Mouse (Mus musculus) CH12.LX (cell line): ENCODE measurements around the gene Lcn5. TPM values are rescaled to one million over a fixed set of nuclear protein-coding genes. Genes with fewer than 3 reads are reported as not detected.

Source experiments
- DNase-seq: peaks from one replicate; pipeline ENCODE4 v3.0.0-alpha.2; 2013; ENCODE audit errors: extremely low read depth
- H3K27ac ChIP-seq: 2 replicates; pipeline ENCODE4 v1.5.1; 2012; ENCODE audit warnings: low read depth, mild to moderate bottlenecking, control low read depth, moderate library complexity; ENCODE audit not compliant: insufficient read depth
- H3K27me3 ChIP-seq: replicated peaks from 2 replicates; pipeline ENCODE3; 2012; ENCODE audit warnings: inconsistent platforms
- H3K36me3 ChIP-seq, 2 experiments: replicated peaks in 1 of 2; 2 replicates each; pipeline versions ENCODE3 to v1.6.1; 2012; ENCODE audit warnings: inconsistent platforms in 1 of 2, low read length in 1 of 2, mild to moderate bottlenecking in 1 of 2, mixed read lengths in 1 of 2, moderate library complexity in 1 of 2; ENCODE audit not compliant: control insufficient read depth in 1 of 2, insufficient read depth in 1 of 2
- H3K4me1 ChIP-seq, 2 experiments: 2 replicates each; pipeline ENCODE4 v1.6.1; 2012; ENCODE audit warnings: inconsistent platforms in 1 of 2, moderate library complexity in 1 of 2; ENCODE audit not compliant: insufficient read depth in 2 of 2, control insufficient read depth in 1 of 2
- H3K4me2 ChIP-seq: 2 replicates; pipeline ENCODE4 v1.6.1; 2012; ENCODE audit warnings: low read depth, mild to moderate bottlenecking, control low read depth; ENCODE audit not compliant: poor library complexity, insufficient read depth, severe bottlenecking
- H3K4me3 ChIP-seq, 3 experiments: fragments of 150-350 bp in 1 of 3; sonication (generic) in 1 of 3; replicated peaks in 1 of 3; 2 replicates each; pipeline versions ENCODE3 to v1.5.1; 2011 to 2012; ENCODE audit warnings: low read depth in 2 of 3, low read length in 2 of 3, mild to moderate bottlenecking in 2 of 3, moderate library complexity in 2 of 3, control low read depth in 1 of 3, improper control_type of control experiment in 1 of 3, inconsistent platforms in 1 of 3, mixed read lengths in 1 of 3; ENCODE audit not compliant: poor library complexity in 1 of 3
- H3K79me2 ChIP-seq: replicated peaks from 2 replicates; pipeline ENCODE4 v1.6.1; 2012; ENCODE audit warnings: mild to moderate bottlenecking, moderate library complexity; ENCODE audit not compliant: control insufficient read depth, poor library complexity, insufficient read depth, severe bottlenecking; ENCODE audit errors: extremely low read depth
- H3K9ac ChIP-seq: 2 replicates; pipeline ENCODE4 v1.6.1; 2012; ENCODE audit warnings: low read depth, mild to moderate bottlenecking, control low read depth, moderate library complexity; ENCODE audit not compliant: insufficient read depth
- H3K9me3 ChIP-seq: replicated peaks from 2 replicates; pipeline ENCODE3; 2012; ENCODE audit warnings: low read length, inconsistent platforms, mixed read lengths
- BHLHE40 ChIP-seq: IDR thresholded peaks from 2 replicates; pipeline ENCODE4 v1.6.1; 2011; ENCODE audit warnings: mild to moderate bottlenecking, low read depth, low read length, improper control_type of control experiment
- CHD1 ChIP-seq: IDR thresholded peaks from 2 replicates; pipeline ENCODE4 v1.6.1; 2012; ENCODE audit warnings: low read depth, low read length, improper control_type of control experiment, inconsistent platforms
- CTCF ChIP-seq, 2 experiments: IDR thresholded peaks in 1 of 2; conservative IDR thresholded peaks in 1 of 2; 2 replicates each; pipeline ENCODE4 v1.5.1; 2011 to 2012; ENCODE audit warnings: low read depth in 2 of 2, low read length in 2 of 2, improper control_type of control experiment in 1 of 2, inconsistent platforms in 1 of 2, mild to moderate bottlenecking in 1 of 2, moderate library complexity in 1 of 2
- EP300 ChIP-seq: IDR thresholded peaks from 2 replicates; pipeline ENCODE4 v1.6.1; 2011; ENCODE audit warnings: low read length, improper control_type of control experiment
- ETS1 ChIP-seq: conservative IDR thresholded peaks from 2 replicates; pipeline ENCODE4 v1.6.1; 2012; ENCODE audit warnings: low read depth, mild to moderate bottlenecking, inconsistent platforms, low read length, improper control_type of control experiment, moderate library complexity
- HCFC1 ChIP-seq: IDR thresholded peaks from 2 replicates; pipeline ENCODE4 v1.6.1; 2012; ENCODE audit warnings: low read depth, mild to moderate bottlenecking, inconsistent platforms, low read length, improper control_type of control experiment
- KAT2A ChIP-seq: IDR thresholded peaks from 2 replicates; pipeline ENCODE4 v1.6.1; 2012; ENCODE audit warnings: low read length, improper control_type of control experiment, inconsistent platforms; ENCODE audit not compliant: insufficient replicate concordance
- MAFK ChIP-seq: IDR thresholded peaks from 2 replicates; pipeline ENCODE4 v1.6.1; 2011; ENCODE audit warnings: low read length, improper control_type of control experiment; ENCODE audit not compliant: insufficient replicate concordance
- MAX ChIP-seq: IDR thresholded peaks from 2 replicates; pipeline ENCODE4 v1.6.1; 2011; ENCODE audit warnings: low read length, improper control_type of control experiment
- NELFE ChIP-seq: IDR thresholded peaks from 2 replicates; pipeline ENCODE4 v1.6.1; 2011; ENCODE audit warnings: low read depth, low read length, improper control_type of control experiment
- RAD21 ChIP-seq: IDR thresholded peaks from 2 replicates; pipeline ENCODE4 v1.6.1; 2011; ENCODE audit warnings: low read depth, mild to moderate bottlenecking, low read length, improper control_type of control experiment, moderate library complexity
- RCOR1 ChIP-seq: conservative IDR thresholded peaks from 2 replicates; pipeline ENCODE4 v1.6.1; 2012; ENCODE audit warnings: low read depth, mild to moderate bottlenecking, inconsistent platforms, low read length, improper control_type of control experiment
- SIN3A ChIP-seq: IDR thresholded peaks from 2 replicates; pipeline ENCODE4 v1.6.1; 2012; ENCODE audit warnings: low read length, improper control_type of control experiment, inconsistent platforms
- SMC3 ChIP-seq: IDR thresholded peaks from 2 replicates; pipeline ENCODE4 v1.6.1; 2011; ENCODE audit warnings: low read depth, low read length, improper control_type of control experiment
- TBP ChIP-seq: conservative IDR thresholded peaks from 2 replicates; pipeline ENCODE4 v1.6.1; 2011; ENCODE audit warnings: low read depth, low read length, improper control_type of control experiment
- USF2 ChIP-seq: conservative IDR thresholded peaks from 2 replicates; pipeline ENCODE4 v1.6.1; 2011; ENCODE audit warnings: low read depth, low read length, improper control_type of control experiment
- ZKSCAN1 ChIP-seq: IDR thresholded peaks from 2 replicates; pipeline ENCODE4 v1.6.1; 2012; ENCODE audit warnings: low read depth, inconsistent platforms, low read length, improper control_type of control experiment, borderline replicate concordance
- ZNF384 ChIP-seq: IDR thresholded peaks from 2 replicates; pipeline ENCODE4 v1.6.1; 2012; ENCODE audit warnings: low read depth, low read length, improper control_type of control experiment, inconsistent platforms
- dilution Hi-C: fragments of 300-500 bp; cut with MboI; formaldehyde crosslinking; loops from 2 replicates; pipeline ENCODE4 v1.14.3; 2020; ENCODE audit warnings: low sequenced_read_pairs; ENCODE audit not compliant: extremely low pct_unique_long_range_greater_than_20kb, extremely low pct_ligation_motif_present
- in situ Hi-C: fragments of 300-500 bp; cut with MboI; formaldehyde crosslinking; loops from 3 replicates; pipeline ENCODE4 v1.14.3; 2019; ENCODE audit warnings: low sequenced_read_pairs, low pct_ligation_motif_present, low pct_unique_long_range_greater_than_20kb, mixed read lengths
- polyA plus RNA-seq: library from polyadenylated mRNA; unstranded; fragments of >175 nt; gene quantifications from 2 replicates; pipeline ENCODE4 v1.2.1, GENCODE M21; 2012; ENCODE audit warnings: low read depth; ENCODE audit not compliant: insufficient read length
- total RNA-seq, 2 experiments: library from RNA; depleted of rRNA; stranded (reverse); fragments of 300-350 nt in 1 of 2; fragments of >200 nt in 1 of 2; gene quantifications; 2 replicates each; pipeline ENCODE4 v1.2.3; 2012 to 2014

The Lcn5 gene
- total and polyA plus RNA-seq, 3 experiments, result not detected

- in situ Hi-C loops (no loop called here), dilution Hi-C loops (no loop called here)
These were observed 3.7 kb downstream of the Lcn5 start for GRCm38 (mm10) chr2:25661245-25661970.

GRCm38 (mm10) chr2:25663511-25663910, 5.8 kb downstream of the Lcn5 start:
- peak; percentile 70 for DNase-seq
- no peaks in the 10 kb centered on the region for H3K79me2 ChIP-seq
- in situ Hi-C loops (no loop called here), dilution Hi-C loops (no loop called here)
- H3K36me3 ChIP-seq, result no peaks in the 10 kb centered on the region
- peaks cover 4 to 31% of the 10 kb centered on the region in 2 experiments for H3K4me1 ChIP-seq
- H3K4me2 ChIP-seq, result no peak overlapping the region
- no peak overlapping the region for H3K4me3 ChIP-seq
- H3K9me3 ChIP-seq, result no peaks in the 10 kb centered on the region
- TF ChIP-seq SIN3A, result no peak
- TF ChIP-seq CTCF (conservative IDR thresholded peaks at IDR 0.05 in 1 of 2, IDR thresholded peaks at IDR 0.05 in 1 of 2; ENCODE audit: low read depth in 2 of 2, low read length in 2 of 2), result peak; percentile 74 to 85
- TF ChIP-seq MAFK, result no peak
- TF ChIP-seq USF2, result no peak
- TF ChIP-seq MAX, result no peak
- no peak for TF ChIP-seq HCFC1
- no peak for TF ChIP-seq NELFE
- TF ChIP-seq RAD21, result peak; percentile 76
- TF ChIP-seq EP300, result no peak
- TF ChIP-seq CHD1, result no peak
- no peak for TF ChIP-seq BHLHE40
- no peak for TF ChIP-seq KAT2A
- no peak for TF ChIP-seq ZNF384
- peak; percentile 65 for TF ChIP-seq SMC3
- no peak for TF ChIP-seq TBP
- no peak for TF ChIP-seq RCOR1
- no peak for TF ChIP-seq ZKSCAN1
- TF ChIP-seq ETS1, result no peak
- H3K27ac ChIP-seq, result no peak overlapping the region
- no peaks in the 10 kb centered on the region for H3K27me3 ChIP-seq
- no peak overlapping the region for H3K9ac ChIP-seq

More at GRCm38 (mm10) chr2:25661245-25661970, 3.7 kb downstream of the Lcn5 start:
- DNase-seq, result no peak
- H3K9ac ChIP-seq, result no peak overlapping the region
- H3K9me3 ChIP-seq, result no peaks in the 10 kb centered on the region
- no peak overlapping the region for H3K4me2 ChIP-seq
- TF ChIP-seq RAD21, result no peak
- no peak overlapping the region for H3K4me3 ChIP-seq
- no peaks in the 10 kb centered on the region for H3K79me2 ChIP-seq
- H3K27me3 ChIP-seq, result no peaks in the 10 kb centered on the region
- peaks cover 15 to 39% of the 10 kb centered on the region in 2 experiments for H3K4me1 ChIP-seq
- no peaks in the 10 kb centered on the region for H3K36me3 ChIP-seq
- H3K27ac ChIP-seq, result no peak overlapping the region
